Mouse (Mus musculus): ENCODE measurements around the gene Rnls.

DNA sequence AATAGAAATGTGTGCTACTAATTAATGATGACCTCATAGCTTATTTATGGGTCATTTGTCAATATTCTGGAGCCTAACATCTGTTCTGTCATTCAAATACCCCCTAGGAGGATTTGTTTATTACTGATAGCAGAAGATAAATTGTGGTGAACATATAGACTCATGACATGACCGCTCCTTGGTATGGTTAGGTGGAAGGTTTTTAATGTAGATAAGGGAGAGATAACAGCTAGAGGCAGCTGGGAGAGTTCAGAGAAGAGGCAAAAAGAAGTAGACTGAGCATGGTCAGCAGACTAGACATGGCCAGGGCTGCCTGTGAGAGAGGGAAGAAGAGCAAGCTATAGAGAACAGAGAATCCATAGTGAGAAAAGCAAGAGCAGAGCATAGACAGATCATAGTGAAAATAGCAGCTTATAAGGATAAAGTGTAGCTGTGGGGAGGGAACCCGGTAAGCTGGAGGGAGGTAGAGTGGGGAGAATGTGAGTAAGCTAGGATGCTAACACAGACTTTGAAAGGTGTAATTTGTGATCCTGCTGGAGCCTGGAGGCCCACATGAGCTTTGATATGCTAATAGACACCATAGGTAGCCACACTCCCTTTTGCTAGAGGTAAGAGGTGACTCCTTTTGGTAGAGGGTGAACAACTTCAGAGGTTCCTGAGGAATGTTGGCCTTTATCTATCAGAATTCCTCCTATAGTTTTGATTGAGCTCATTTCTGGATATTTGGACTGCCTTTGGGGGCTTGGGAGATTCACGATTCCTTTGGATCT lies 127.7 kb downstream of the Rnls start:
- no peak for TF ChIP-seq POLR2A (IDR thresholded peaks at IDR 0.05; ENCODE audit: low read depth, low read length)
- TF ChIP-seq CTCF (conservative IDR thresholded peaks at IDR 0.05 in 1 of 2, IDR thresholded peaks at IDR 0.05 in 1 of 2; ENCODE audit: low read depth in 2 of 2, low read length in 2 of 2), result no peak
- no peak for TF ChIP-seq UBTF (IDR thresholded peaks at IDR 0.05; ENCODE audit: low read depth, low read length)
- no peak for TF ChIP-seq IRF4 (IDR thresholded peaks at IDR 0.05; ENCODE audit: low read depth, low read length)
- TF ChIP-seq MEF2A (IDR thresholded peaks at IDR 0.05; ENCODE audit: borderline replicate concordance, low read depth, low read length), result no peak
- no peak for TF ChIP-seq GABPA (IDR thresholded peaks at IDR 0.05; ENCODE audit: insufficient replicate concordance, low read depth, low read length)
- no peak for TF ChIP-seq ZMIZ1 (IDR thresholded peaks at IDR 0.05; ENCODE audit: low read depth, low read length)
- TF ChIP-seq TCF12 (IDR thresholded peaks at IDR 0.05; ENCODE audit: low read depth, low read length), result no peak
- no peak for TF ChIP-seq POLR2AphosphoS2 (IDR thresholded peaks at IDR 0.05; ENCODE audit: low read depth, low read length)
- no peak for TF ChIP-seq HCFC1 (IDR thresholded peaks at IDR 0.05; ENCODE audit: low read depth, low read length)

Data from CH12.LX (cell line).